Mouse (Mus musculus): ENCODE measurements at regions not wholly inside any gene's neighbourhood (a gene's known extent, or its start where the extent isn't known, plus 50 kb on each side); places are given as distances from the start of the nearest gene placed in this dataset.

DNA sequence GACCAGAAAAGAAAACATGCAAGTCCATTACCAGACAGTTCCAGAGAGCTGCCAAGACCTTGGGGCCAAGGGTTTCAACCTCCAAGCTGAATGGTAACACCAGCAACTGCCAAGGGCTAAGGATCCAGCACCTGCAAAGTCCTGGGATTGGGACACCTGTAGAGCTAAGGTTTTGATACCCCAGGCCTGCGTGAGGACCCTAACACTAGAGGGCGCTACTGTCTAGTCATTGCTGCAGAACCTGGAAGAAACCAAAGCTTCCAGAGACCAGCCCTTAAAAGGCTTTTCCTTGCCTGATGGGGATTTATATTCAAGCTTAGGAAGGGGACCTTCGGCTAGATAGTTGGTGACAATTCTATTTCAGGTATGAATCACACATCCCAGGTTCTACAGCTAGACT, 263.6 kb downstream of the Pmp22 start:
- in situ Hi-C loops (cut with MboI; ENCODE audit: low sequenced_read_pairs in 2 of 2, unreplicated experiment in 2 of 2) = no loop called here
- H3K36me3 ChIP-seq (ENCODE audit: control insufficient read depth, insufficient read depth, low read length, poor library complexity, severe bottlenecking) = no peaks in the 10 kb centered on the region
- H3K27ac ChIP-seq (ENCODE audit: insufficient read depth, low read depth, low read length, poor library complexity, severe bottlenecking) = no peak overlapping the region
- no peaks in the 10 kb centered on the region for H3K4me1 ChIP-seq (ENCODE audit: control insufficient read depth in 2 of 2, insufficient read depth in 2 of 2, low read length in 2 of 2, poor library complexity in 1 of 2)
- no peaks in the 10 kb centered on the region for H3K9me3 ChIP-seq (ENCODE audit: control insufficient read depth, insufficient read depth, low read depth, low read length)
- no peak overlapping the region for H3K9ac ChIP-seq (ENCODE audit: insufficient read depth, low read depth, low read length, poor library complexity, severe bottlenecking)
- TF ChIP-seq CHD2 (IDR thresholded peaks at IDR 0.05; ENCODE audit: low read depth, low read length) = no peak
- TF ChIP-seq ZC3H11A (IDR thresholded peaks at IDR 0.05; ENCODE audit: borderline replicate concordance, low read depth, low read length) = peak; percentile 73
- peak; percentile 47 for DNase-seq (ENCODE audit: low read depth, low spot score)
- no peak overlapping the region for H3K4me3 ChIP-seq (ENCODE audit: insufficient read depth in 1 of 2, low read depth in 1 of 2, low read length in 2 of 2, poor library complexity in 1 of 2, severe bottlenecking in 1 of 2)

DNA sequence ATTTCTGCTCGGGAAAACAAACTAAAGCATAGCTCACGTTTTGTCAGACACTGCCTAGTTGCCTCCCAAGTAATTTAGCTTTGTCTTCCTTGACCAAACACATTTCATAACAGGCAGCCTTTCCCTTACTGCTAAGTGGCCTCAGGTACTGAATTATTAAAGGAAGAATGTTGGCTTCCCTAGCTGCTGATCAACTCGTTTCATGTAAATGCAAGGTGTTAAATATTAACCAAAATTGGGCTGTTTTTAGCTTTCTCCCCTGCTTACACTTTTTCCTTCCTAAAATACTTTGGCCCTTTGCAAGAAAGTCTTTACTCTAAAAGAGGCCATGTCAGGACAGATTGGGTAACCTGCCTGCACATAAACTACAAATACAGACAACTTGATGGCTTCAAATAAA, 265.4 kb downstream of the Pmp22 start:
- H3K9ac ChIP-seq (ENCODE audit: insufficient read depth, low read depth, low read length, poor library complexity, severe bottlenecking) = no peak overlapping the region
- DNase-seq (ENCODE audit: low read depth, low spot score) = no peak
- H3K9me3 ChIP-seq (ENCODE audit: control insufficient read depth, insufficient read depth, low read depth, low read length) = no peaks in the 10 kb centered on the region
- no peak overlapping the region for H3K27ac ChIP-seq (ENCODE audit: insufficient read depth, low read depth, low read length, poor library complexity, severe bottlenecking)
- H3K36me3 ChIP-seq (ENCODE audit: control insufficient read depth, insufficient read depth, low read length, poor library complexity, severe bottlenecking) = no peaks in the 10 kb centered on the region
- in situ Hi-C loops (cut with MboI; ENCODE audit: low sequenced_read_pairs in 2 of 2, unreplicated experiment in 2 of 2) = no loop called here
- no peak for TF ChIP-seq MAFK (IDR thresholded peaks at IDR 0.05; ENCODE audit: insufficient read depth, low read depth, low read length)
- TF ChIP-seq HCFC1 (IDR thresholded peaks at IDR 0.05; ENCODE audit: borderline replicate concordance, insufficient read depth, low read length) = no peak
- no peak for TF ChIP-seq CHD2 (IDR thresholded peaks at IDR 0.05; ENCODE audit: low read depth, low read length)
- TF ChIP-seq ZNF384 (IDR thresholded peaks at IDR 0.05; ENCODE audit: low read depth, low read length) = no peak
- no peak for TF ChIP-seq ZC3H11A (IDR thresholded peaks at IDR 0.05; ENCODE audit: borderline replicate concordance, low read depth, low read length)
- no peaks in the 10 kb centered on the region for H3K4me1 ChIP-seq (ENCODE audit: control insufficient read depth in 2 of 2, insufficient read depth in 2 of 2, low read length in 2 of 2, poor library complexity in 1 of 2)
- no peak overlapping the region for H3K4me3 ChIP-seq (ENCODE audit: insufficient read depth in 1 of 2, low read depth in 1 of 2, low read length in 2 of 2, poor library complexity in 1 of 2, severe bottlenecking in 1 of 2)

DNA sequence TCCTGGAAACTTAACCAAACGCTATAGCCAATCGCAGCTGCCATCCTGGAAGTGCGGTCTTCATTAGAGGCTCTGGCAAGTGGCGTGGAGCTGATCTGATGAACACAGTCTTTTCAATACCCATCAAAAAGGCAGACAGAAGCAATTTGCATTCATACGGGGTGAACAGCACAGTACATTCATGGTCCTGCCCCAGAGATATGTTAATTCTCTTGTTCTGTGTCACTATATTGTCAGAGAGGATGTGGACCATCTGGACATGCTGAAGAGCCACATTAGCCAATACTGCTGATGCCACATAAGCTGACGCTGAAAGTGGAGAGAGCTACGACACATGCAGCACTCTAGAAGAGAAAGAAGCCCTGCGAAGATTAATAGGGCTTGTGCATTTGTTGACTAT, 267.6 kb downstream of the Pmp22 start:
- Histone ChIP-seq H3K4me3 (ENCODE audit: insufficient read depth in 1 of 2, low read depth in 1 of 2, low read length in 2 of 2, poor library complexity in 1 of 2, severe bottlenecking in 1 of 2) (no peak overlapping the region), H3K9me3 (ENCODE audit: control insufficient read depth, insufficient read depth, low read depth, low read length) (no peaks in the 10 kb centered on the region), H3K36me3 (ENCODE audit: control insufficient read depth, insufficient read depth, low read length, poor library complexity, severe bottlenecking) (no peaks in the 10 kb centered on the region), H3K27ac (ENCODE audit: insufficient read depth, low read depth, low read length, poor library complexity, severe bottlenecking) (no peak overlapping the region), H3K4me1 (ENCODE audit: control insufficient read depth in 2 of 2, insufficient read depth in 2 of 2, low read length in 2 of 2, poor library complexity in 1 of 2) (no peaks in the 10 kb centered on the region), H3K9ac (ENCODE audit: insufficient read depth, low read depth, low read length, poor library complexity, severe bottlenecking) (no peak overlapping the region)
- no peak for TF ChIP-seq MAFK (IDR thresholded peaks at IDR 0.05; ENCODE audit: insufficient read depth, low read depth, low read length)
- no peak for TF ChIP-seq HCFC1 (IDR thresholded peaks at IDR 0.05; ENCODE audit: borderline replicate concordance, insufficient read depth, low read length)
- TF ChIP-seq ZNF384 (IDR thresholded peaks at IDR 0.05; ENCODE audit: low read depth, low read length) = no peak
- TF ChIP-seq ZC3H11A (IDR thresholded peaks at IDR 0.05; ENCODE audit: borderline replicate concordance, low read depth, low read length) = no peak
- TF ChIP-seq CHD2 (IDR thresholded peaks at IDR 0.05; ENCODE audit: low read depth, low read length) = no peak
- in situ Hi-C loops (cut with MboI; ENCODE audit: low sequenced_read_pairs in 2 of 2, unreplicated experiment in 2 of 2) = no loop called here
- no peak for DNase-seq (ENCODE audit: low read depth, low spot score)

DNA sequence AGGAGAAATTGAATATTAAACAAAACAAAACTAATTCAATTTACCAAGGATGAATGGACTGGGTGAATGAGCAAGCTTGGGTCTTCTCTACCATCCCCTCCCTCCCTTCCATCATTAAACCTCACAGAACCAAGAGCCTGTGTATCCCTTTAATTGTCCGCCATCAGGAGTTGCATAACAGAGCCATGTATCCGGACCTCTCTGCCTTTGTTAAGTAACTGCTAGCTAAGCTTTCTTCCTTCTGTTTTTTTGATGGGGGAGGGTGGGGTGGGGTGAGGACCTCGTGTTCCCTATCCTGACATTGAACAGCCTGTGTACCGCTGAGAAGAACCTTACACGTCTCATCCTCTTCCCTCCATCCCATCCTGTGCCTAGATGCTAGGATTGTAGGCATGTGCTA, 274.0 kb downstream of the Pmp22 start:
- H3K9ac ChIP-seq (ENCODE audit: insufficient read depth, low read depth, low read length, poor library complexity, severe bottlenecking) = no peak overlapping the region
- H3K27ac ChIP-seq (ENCODE audit: insufficient read depth, low read depth, low read length, poor library complexity, severe bottlenecking) = no peak overlapping the region
- H3K4me1 ChIP-seq (ENCODE audit: control insufficient read depth in 2 of 2, insufficient read depth in 2 of 2, low read length in 2 of 2, poor library complexity in 1 of 2) = no peaks in the 10 kb centered on the region
- H3K9me3 ChIP-seq (ENCODE audit: control insufficient read depth, insufficient read depth, low read depth, low read length) = no peaks in the 10 kb centered on the region
- in situ Hi-C loops (cut with MboI; ENCODE audit: low sequenced_read_pairs in 2 of 2, unreplicated experiment in 2 of 2) = no loop called here
- H3K36me3 ChIP-seq (ENCODE audit: control insufficient read depth, insufficient read depth, low read length, poor library complexity, severe bottlenecking) = no peaks in the 10 kb centered on the region
- no peak for DNase-seq (ENCODE audit: low read depth, low spot score)
- no peak for TF ChIP-seq MAFK (IDR thresholded peaks at IDR 0.05; ENCODE audit: insufficient read depth, low read depth, low read length)
- TF ChIP-seq HCFC1 (IDR thresholded peaks at IDR 0.05; ENCODE audit: borderline replicate concordance, insufficient read depth, low read length) = no peak
- no peak for TF ChIP-seq ZC3H11A (IDR thresholded peaks at IDR 0.05; ENCODE audit: borderline replicate concordance, low read depth, low read length)
- no peak for TF ChIP-seq ZNF384 (IDR thresholded peaks at IDR 0.05; ENCODE audit: low read depth, low read length)
- no peak for TF ChIP-seq CHD2 (IDR thresholded peaks at IDR 0.05; ENCODE audit: low read depth, low read length)
- H3K4me3 ChIP-seq (ENCODE audit: insufficient read depth in 1 of 2, low read depth in 1 of 2, low read length in 2 of 2, poor library complexity in 1 of 2, severe bottlenecking in 1 of 2) = no peak overlapping the region

DNA sequence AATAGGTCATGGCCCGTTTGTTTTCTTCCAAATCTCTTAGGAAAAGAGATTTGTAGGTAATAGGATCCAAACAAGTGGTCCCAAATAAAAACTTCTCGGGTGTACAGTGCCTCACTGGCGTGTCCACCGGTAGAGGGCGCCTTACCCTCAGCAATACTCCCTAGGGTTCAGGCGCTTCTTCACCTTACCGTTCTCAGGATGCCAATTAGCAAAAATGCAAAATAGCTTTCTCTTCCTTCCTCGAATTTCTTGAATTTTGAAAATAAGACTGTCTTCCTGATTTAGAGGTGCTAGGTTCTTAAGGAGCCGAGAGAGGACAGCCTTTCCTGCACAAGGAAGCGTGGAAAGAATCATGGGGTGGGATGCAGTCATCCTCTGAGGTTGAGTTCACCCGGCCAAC, 275.9 kb downstream of the Pmp22 start:
- no peak overlapping the region for H3K27ac ChIP-seq (ENCODE audit: insufficient read depth, low read depth, low read length, poor library complexity, severe bottlenecking)
- no peak overlapping the region for H3K4me3 ChIP-seq (ENCODE audit: insufficient read depth in 1 of 2, low read depth in 1 of 2, low read length in 2 of 2, poor library complexity in 1 of 2, severe bottlenecking in 1 of 2)
- TF ChIP-seq CHD2 (IDR thresholded peaks at IDR 0.05; ENCODE audit: low read depth, low read length) = no peak
- TF ChIP-seq ZC3H11A (IDR thresholded peaks at IDR 0.05; ENCODE audit: borderline replicate concordance, low read depth, low read length) = peak; percentile 97
- no peaks in the 10 kb centered on the region for H3K4me1 ChIP-seq (ENCODE audit: control insufficient read depth in 2 of 2, insufficient read depth in 2 of 2, low read length in 2 of 2, poor library complexity in 1 of 2)
- H3K36me3 ChIP-seq (ENCODE audit: control insufficient read depth, insufficient read depth, low read length, poor library complexity, severe bottlenecking) = no peaks in the 10 kb centered on the region
- in situ Hi-C loops (cut with MboI; ENCODE audit: low sequenced_read_pairs in 2 of 2, unreplicated experiment in 2 of 2) = no loop called here
- no peaks in the 10 kb centered on the region for H3K9me3 ChIP-seq (ENCODE audit: control insufficient read depth, insufficient read depth, low read depth, low read length)
- no peak overlapping the region for H3K9ac ChIP-seq (ENCODE audit: insufficient read depth, low read depth, low read length, poor library complexity, severe bottlenecking)
- DNase-seq (ENCODE audit: low read depth, low spot score) = peak; percentile 47

Data from ES-E14 (cell line).